Mouse (Mus musculus) central nervous system, embryonic 11.5 days (tissue): Measurements from ENCODE around the gene Bmx. TPM values are rescaled to one million over a fixed set of nuclear protein-coding genes. Genes with fewer than 3 reads are reported as not detected.

Experiments
- polyA plus RNA-seq: library from polyadenylated mRNA; depleted of rRNA; stranded (reverse); fragments of >200 nt; gene quantifications from 2 replicates; pipeline ENCODE4 v1.2.3, GENCODE M21; 2012; rRNA removed

The Bmx gene
- polyA plus RNA-seq = 0.70 and 0.76 TPM in 2 replicates

GRCm38 (mm10) chrX:164258057-164258456, at the start of gene Bmx:
Gene Bmx (minus strand): TSS chrX:164258193.

GRCm38 (mm10) chrX:164269285-164269761, 11.3 kb upstream of the Bmx start, which contains the start of gene Pir:
Gene Pir (plus strand): TSS chrX:164269371.

Other genes with a start within 250 kb of the Bmx start
- gene Car5b, start 230.2 kb downstream of the Bmx start, polyA plus RNA-seq = 0.34 and 0.75 TPM in 2 replicates
- gene Siah1b, start 181.7 kb downstream of the Bmx start, polyA plus RNA-seq = 28.6 and 31.7 TPM in 2 replicates
- gene Cltrn, start 169.4 kb downstream of the Bmx start, polyA plus RNA-seq = 0.30 TPM in 2 replicates
- gene Ace2, start 118.9 kb downstream of the Bmx start, polyA plus RNA-seq = 0.19 and 0.73 TPM in 2 replicates
- gene Pir, start 11.2 kb upstream of the Bmx start, polyA plus RNA-seq = 3.9 and 5.4 TPM in 2 replicates
- 0.94 and 2.2 TPM in 2 replicates for gene Vegfd, start 115.2 kb upstream of the Bmx start, polyA plus RNA-seq
- gene Piga, start 161.6 kb upstream of the Bmx start, polyA plus RNA-seq = 12.5 and 14.9 TPM in 2 replicates
- 0.06 and 0.07 TPM in 2 replicates for gene Asb11, start 178.8 kb upstream of the Bmx start, polyA plus RNA-seq
- gene Asb9, start 248.1 kb upstream of the Bmx start, polyA plus RNA-seq = 0.35 and 1.3 TPM in 2 replicates